30 mouse cellular contexts compared by ENCODE assay signal in the genomic region with DNA sequence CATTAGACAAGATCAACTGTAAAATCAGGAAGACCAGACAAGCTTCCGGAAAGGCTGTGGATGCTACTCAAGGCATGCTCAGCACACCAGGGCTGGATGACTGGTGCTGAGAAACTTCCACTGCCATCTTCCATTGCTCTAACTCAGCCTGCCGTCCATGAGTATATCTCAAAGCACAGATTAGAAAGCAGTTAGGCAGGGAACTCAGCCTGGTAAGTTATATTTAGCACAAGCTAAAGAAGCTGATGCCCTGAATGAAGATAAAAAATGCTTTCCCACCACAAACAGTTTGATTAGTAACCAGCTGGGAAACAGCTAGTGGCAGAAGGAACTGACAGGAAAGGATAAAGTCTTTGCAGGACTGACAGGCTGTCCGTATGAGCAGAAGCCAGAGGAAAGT. TPM values are rescaled to one million over a fixed set of nuclear protein-coding genes. Genes with fewer than 3 reads are reported as not detected.
DNase-seq lines count a peak whose midpoint lies in the region; ATAC-seq and TF ChIP-seq lines count a peak whose summit lies in the region.
"Had no signal": no experiment of that assay in that cellular context is flagged by ENCODE, and none has a peak within 500 bp of the region (broad histone marks: within the 10 kb centered on the region; RNA-seq: fewer than 3 reads in every experiment).

No protein-coding gene starts in this region.

- peak; percentile 79 for DNase-seq in heart, adult 11 months
- no peak for DNase-seq in heart, adult 2 months
- DNase-seq in heart, postnatal 4 days: no peak
- no peak for DNase-seq in liver, postnatal 0 days
- DNase-seq: adrenal gland, postnatal 36 days; cerebellum, adult 18-20 months; cerebellum, postnatal 10 days; gastrocnemius, postnatal 10 days; kidney, adult 2 months; kidney, postnatal 4 days; liver, embryonic 13.5 days; lung, embryonic 14.5 days; lung, postnatal 14 days; right cerebral cortex, adult 18-20 months; spleen, adult 18-20 months; thymus, adult 18-20 months; thymus, postnatal 36 days had no signal

- TF ChIP-seq CTCF in heart, adult 2 months (IDR thresholded peaks at IDR 0.05): no peak
- TF ChIP-seq CTCF in liver, postnatal 0 days (IDR thresholded peaks at IDR 0.05; ENCODE audit: low read depth): no peak

- no peak for TF ChIP-seq EP300 in heart, adult 2 months (IDR thresholded peaks at IDR 0.05; ENCODE audit: insufficient read depth, low read depth, low read length)
- peak; percentile 35; the same call in 1 of the 2 replicates for TF ChIP-seq EP300 in liver, postnatal 0 days (IDR thresholded peaks at IDR 0.05; ENCODE audit: low read depth)

- no peaks in the 10 kb centered on the region for H3K79me2 ChIP-seq in heart, adult 2 months (replicated peaks; ENCODE audit: control insufficient read depth, insufficient read depth, low read length)

- H3K27me3 ChIP-seq in heart, adult 2 months (ENCODE audit: control insufficient read depth, insufficient read depth, low read length): no peaks in the 10 kb centered on the region; the same call in 1 of the 2 replicates
- no peaks in the 10 kb centered on the region for H3K27me3 ChIP-seq in heart, embryonic 14.5 days (ENCODE audit: control insufficient read depth, insufficient read depth, low read length)
- no peaks in the 10 kb centered on the region for H3K27me3 ChIP-seq in liver, postnatal 0 days (ENCODE audit: insufficient read depth, low read length)
- H3K27me3 ChIP-seq in liver, embryonic 12.5 days (replicated peaks): no peaks in the 10 kb centered on the region
- no peaks in the 10 kb centered on the region for H3K27me3 ChIP-seq in kidney, embryonic 16.5 days (ENCODE audit: insufficient read depth, low read length)
- H3K27me3 ChIP-seq: forebrain, embryonic 12.5 days; hindbrain, embryonic 12.5 days; intestine, embryonic 15.5 days; limb, embryonic 13.5 days; liver, embryonic 13.5 days; midbrain, embryonic 12.5 days; neural tube, embryonic 12.5 days had no signal

- H3K4me3 ChIP-seq in heart, adult 2 months: no peak overlapping the region
- no peak overlapping the region for H3K4me3 ChIP-seq in heart, embryonic 14.5 days (ENCODE audit: control insufficient read depth in 1 of 2, insufficient read depth in 1 of 2, low read depth in 1 of 2, low read length in 2 of 2)
- no peak overlapping the region for H3K4me3 ChIP-seq in liver, postnatal 0 days (ENCODE audit: low read depth, low read length)
- H3K4me3 ChIP-seq in liver, embryonic 12.5 days: no peak overlapping the region
- no peak overlapping the region for H3K4me3 ChIP-seq in kidney, embryonic 16.5 days (ENCODE audit: low read length)
- H3K4me3 ChIP-seq: erythroblast, embryonic 14.5 days; forebrain, embryonic 12.5 days; hindbrain, embryonic 12.5 days; intestine, embryonic 15.5 days; limb, embryonic 13.5 days; liver, embryonic 13.5 days; midbrain, embryonic 12.5 days; myocyte; neural tube, embryonic 12.5 days had no signal

- ATAC-seq in heart, embryonic 14.5 days (ENCODE audit: insufficient number of reproducible peaks, insufficient read depth, low FRiP score, low read depth): no peak
- ATAC-seq in liver, postnatal 0 days: no peak
- no peak for ATAC-seq in liver, embryonic 12.5 days
- no peak for ATAC-seq in kidney, embryonic 16.5 days (ENCODE audit: low FRiP score, low TSS enrichment)
- ATAC-seq: hindbrain, postnatal 0 days; intestine, embryonic 15.5 days had no signal

- intact Hi-C loops in heart, adult 2 months (cut with DNase I): no loop called here

- TF ChIP-seq POLR2A in heart, adult 2 months (IDR thresholded peaks at IDR 0.05; ENCODE audit: insufficient read depth, low read depth, low read length): no peak

- peak overlapping the region; percentile 35 for H3K4me2 ChIP-seq in heart, embryonic 14.5 days (ENCODE audit: low read length)
- H3K4me2 ChIP-seq in liver, postnatal 0 days (ENCODE audit: low read depth, low read length): no peak overlapping the region
- H3K4me2 ChIP-seq in liver, embryonic 12.5 days: no peak overlapping the region
- no peak overlapping the region for H3K4me2 ChIP-seq in kidney, embryonic 16.5 days (replicated peaks; ENCODE audit: low read depth, low read length)
- H3K4me2 ChIP-seq: forebrain, embryonic 12.5 days; hindbrain, embryonic 12.5 days; intestine, embryonic 15.5 days; limb, embryonic 13.5 days; liver, embryonic 13.5 days; lung, embryonic 14.5 days; midbrain, embryonic 12.5 days; neural tube, embryonic 12.5 days had no signal

- H3K4me1 ChIP-seq in heart, adult 2 months (ENCODE audit: control insufficient read depth, insufficient read depth, low read length): no peaks in the 10 kb centered on the region
- H3K4me1 ChIP-seq in heart, embryonic 14.5 days (ENCODE audit: control insufficient read depth in 2 of 2, insufficient read depth in 2 of 2, low read length in 2 of 2): peaks cover 4 to 15% of the 10 kb centered on the region in 2 experiments; a peak in 3 of 4 replicates
- H3K4me1 ChIP-seq in liver, postnatal 0 days (ENCODE audit: insufficient read depth): 0 out of 2 replicates have a peak, but pooled peaks cover 3% of the 10 kb centered on the region
- peaks cover 32% of the 10 kb centered on the region for H3K4me1 ChIP-seq in liver, embryonic 12.5 days
- 0 out of 2 replicates have a peak, but pooled peaks cover 3% of the 10 kb centered on the region for H3K4me1 ChIP-seq in kidney, embryonic 16.5 days (ENCODE audit: insufficient read depth, low read length)
- H3K4me1 ChIP-seq: intestine, embryonic 15.5 days had no signal

- H3K36me3 ChIP-seq in heart, adult 2 months (ENCODE audit: control insufficient read depth, insufficient read depth, low read length): no peaks in the 10 kb centered on the region
- peaks cover 79% of the 10 kb centered on the region for H3K36me3 ChIP-seq in heart, embryonic 14.5 days (ENCODE audit: control insufficient read depth, insufficient read depth, low read length)
- peaks cover 51% of the 10 kb centered on the region for H3K36me3 ChIP-seq in liver, postnatal 0 days (replicated peaks; ENCODE audit: insufficient read depth, low read length)
- H3K36me3 ChIP-seq in liver, embryonic 12.5 days: peaks cover 91% of the 10 kb centered on the region
- peaks cover 51% of the 10 kb centered on the region for H3K36me3 ChIP-seq in kidney, embryonic 16.5 days (ENCODE audit: insufficient read depth, low read length)

- 49% methylated on average over 3 of the region's 3 CpGs for WGBS in heart, adult 2 months
- 29% methylated on average over 3 of the region's 3 CpGs for WGBS in heart, embryonic 14.5 days
- 61% methylated on average over 3 of the region's 3 CpGs for WGBS in liver, postnatal 0 days (ENCODE audit: insufficient replicate concordance)
- 36% methylated on average over 3 of the region's 3 CpGs for WGBS in liver, embryonic 12.5 days (ENCODE audit: insufficient replicate concordance)
- WGBS in kidney, embryonic 16.5 days: 92% methylated on average over 3 of the region's 3 CpGs

- H3K9me3 ChIP-seq in heart, embryonic 14.5 days (ENCODE audit: control insufficient read depth, low read length): no peaks in the 10 kb centered on the region
- no peaks in the 10 kb centered on the region for H3K9me3 ChIP-seq in liver, postnatal 0 days (ENCODE audit: low read length)
- H3K9me3 ChIP-seq in liver, embryonic 12.5 days (replicated peaks): no peaks in the 10 kb centered on the region
- H3K9me3 ChIP-seq in kidney, embryonic 16.5 days (ENCODE audit: low read length): no peaks in the 10 kb centered on the region
- H3K9me3 ChIP-seq: forebrain, embryonic 12.5 days; hindbrain, embryonic 12.5 days; intestine, embryonic 15.5 days; limb, embryonic 13.5 days; liver, embryonic 13.5 days; midbrain, embryonic 12.5 days; neural tube, embryonic 12.5 days had no signal

- no peak overlapping the region for H3K27ac ChIP-seq in heart, adult 2 months
- H3K27ac ChIP-seq in heart, embryonic 14.5 days (replicated peaks in 1 of 2; ENCODE audit: control insufficient read depth in 1 of 2, insufficient read depth in 1 of 2, low read depth in 2 of 2, low read length in 2 of 2): peak overlapping the region; percentile 26 to 49; a peak in 2 of 4 replicates
- H3K27ac ChIP-seq in liver, postnatal 0 days (ENCODE audit: low read depth): no peak overlapping the region
- no peak overlapping the region for H3K27ac ChIP-seq in liver, embryonic 12.5 days
- H3K27ac ChIP-seq in kidney, embryonic 16.5 days (ENCODE audit: low read length): no peak overlapping the region
- H3K27ac ChIP-seq: forebrain, embryonic 12.5 days; hindbrain, embryonic 12.5 days; hindbrain, postnatal 0 days; intestine, embryonic 15.5 days; kidney, postnatal 0 days; limb, embryonic 13.5 days; liver, embryonic 13.5 days; midbrain, embryonic 12.5 days; neural tube, embryonic 12.5 days had no signal

- H3K9ac ChIP-seq in heart, adult 2 months (ENCODE audit: low read depth, low read length): no peak overlapping the region
- H3K9ac ChIP-seq in heart, embryonic 14.5 days (ENCODE audit: low read length): no peak overlapping the region
- no peak overlapping the region for H3K9ac ChIP-seq in liver, postnatal 0 days (replicated peaks)
- H3K9ac ChIP-seq in liver, embryonic 12.5 days: no peak overlapping the region
- H3K9ac ChIP-seq in kidney, embryonic 16.5 days (replicated peaks; ENCODE audit: low read length): no peak overlapping the region
- H3K9ac ChIP-seq: forebrain, embryonic 12.5 days; hindbrain, embryonic 12.5 days; intestine, embryonic 15.5 days; limb, embryonic 13.5 days; liver, embryonic 13.5 days; lung, embryonic 14.5 days; midbrain, embryonic 12.5 days; neural tube, embryonic 12.5 days had no signal

RNA-seq across cellular contexts. Expression of gene Kif23, which starts 5.5 kb away (rescaled TPM):
- under 1 TPM; 0.52 to 0.68 TPM for total RNA-seq in heart, adult 2 months (2021)
- polyA plus RNA-seq in heart, adult 2 months (2012; rRNA removed): 0.45 and 1.0 TPM in 2 replicates
- polyA plus RNA-seq in heart, embryonic 14.5 days (2014; fragmentation: Nextera tagmentation; extraction: Ambion mirVana): 77.1 and 82.9 TPM in 2 replicates
- 10 to 100 TPM; 56.0 to 75.0 TPM for total RNA-seq in heart, postnatal 4 days (2021)
- polyA plus RNA-seq in liver, postnatal 0 days (2015; fragmentation: Nextera tagmentation; extraction: Ambion mirVana): 23.8 and 28.8 TPM in 2 replicates
- polyA plus RNA-seq in liver, embryonic 12.5 days (2016; fragmentation: Nextera tagmentation; extraction: Ambion mirVana): 73.5 and 91.5 TPM in 2 replicates
- polyA plus RNA-seq in kidney, embryonic 16.5 days (2015; fragmentation: Nextera tagmentation; extraction: Ambion mirVana): 122 and 129 TPM in 2 replicates

RNA-seq across cellular contexts. Expression of gene Rplp1, which starts 26.7 kb away (rescaled TPM):
- 1,000 to 10,000 TPM; 1,490 to 1,640 TPM for total RNA-seq in heart, adult 2 months (2021)
- 2,522 and 4,232 TPM in 2 replicates for polyA plus RNA-seq in heart, adult 2 months (2012; rRNA removed)
- polyA plus RNA-seq in heart, embryonic 14.5 days (2014; fragmentation: Nextera tagmentation; extraction: Ambion mirVana): 1,046 and 1,160 TPM in 2 replicates
- 1,000 to 10,000 TPM; 1,924 to 1,989 TPM for total RNA-seq in heart, postnatal 4 days (2021)
- polyA plus RNA-seq in liver, postnatal 0 days (2015; fragmentation: Nextera tagmentation; extraction: Ambion mirVana): 1,022 and 1,029 TPM in 2 replicates
- polyA plus RNA-seq in liver, embryonic 12.5 days (2016; fragmentation: Nextera tagmentation; extraction: Ambion mirVana): 1,190 and 1,274 TPM in 2 replicates
- 1,273 and 1,285 TPM in 2 replicates for polyA plus RNA-seq in kidney, embryonic 16.5 days (2015; fragmentation: Nextera tagmentation; extraction: Ambion mirVana)

Comparison
In these comparisons a context has a peak if more than half of its experiments do, and no peak if none do; other contexts are left out.
1. H3K27ac ChIP-seq: peak in heart, embryonic 14.5 days (2 of 2); none in heart, adult 2 months (single experiment), liver, postnatal 0 days (single experiment), liver, embryonic 12.5 days (single experiment) and kidney, embryonic 16.5 days (single experiment).
2. RNA of gene Kif23, which starts 5.5 kb away (polyA plus RNA-seq): 122 to 129 TPM in kidney, embryonic 16.5 days, 77.1 to 82.9 TPM in heart, embryonic 14.5 days, 73.5 to 91.5 TPM in liver, embryonic 12.5 days and 23.8 to 28.8 TPM in liver, postnatal 0 days; 0.45 to 1.0 TPM in heart, adult 2 months; every median in the first group is over 10 times any median in the second.